Mouse (Mus musculus): ENCODE measurements at regions not wholly inside any gene's neighbourhood (a gene's known extent, or its start where the extent isn't known, plus 50 kb on each side); places are given as distances from the start of the nearest gene placed in this dataset.

DNA sequence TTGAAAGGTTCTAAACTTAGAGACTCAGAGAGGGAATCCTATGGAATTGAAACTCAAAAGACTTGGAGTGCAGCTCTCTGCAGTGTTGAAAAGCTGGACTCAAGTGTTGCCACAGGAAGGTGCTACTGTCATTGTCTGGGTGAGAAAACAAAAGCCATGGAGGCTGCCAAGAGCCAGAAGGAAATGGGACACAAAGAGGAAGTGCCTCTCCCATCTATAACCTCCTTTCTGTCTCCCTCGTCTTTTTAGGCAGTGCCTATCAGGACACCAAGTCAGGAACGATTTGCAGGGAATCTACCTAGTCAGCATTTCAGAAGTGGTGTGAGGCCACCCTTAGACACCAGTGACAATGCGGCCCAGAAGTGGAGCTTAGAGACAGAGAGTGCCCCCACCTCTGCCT is 138.5 kb upstream of the Slco3a1 start:
- no peak for DNase-seq (ENCODE audit: low spot score in 2 of 2)

DNA sequence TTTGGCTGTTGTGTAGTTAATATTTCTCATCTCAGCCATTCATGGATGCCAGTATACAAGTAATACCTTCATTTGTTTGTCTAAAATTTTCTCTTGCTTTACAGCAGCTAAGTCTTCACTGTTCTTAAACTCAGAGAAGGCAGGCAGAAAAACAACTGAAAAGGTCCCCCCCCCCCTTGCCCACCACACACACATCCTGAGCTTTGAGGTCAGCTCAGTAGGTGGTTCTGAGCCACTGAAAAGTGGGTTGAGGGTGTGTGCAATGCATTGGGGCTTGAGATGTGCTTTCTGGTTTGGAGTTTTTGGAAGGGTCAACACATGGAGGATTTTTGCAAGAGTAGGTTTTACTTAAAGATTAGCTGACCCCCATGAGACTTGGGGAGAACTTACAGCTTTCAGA is 136.1 kb upstream of the Slco3a1 start:
- DNase-seq (ENCODE audit: low spot score in 2 of 2): no peak

DNA sequence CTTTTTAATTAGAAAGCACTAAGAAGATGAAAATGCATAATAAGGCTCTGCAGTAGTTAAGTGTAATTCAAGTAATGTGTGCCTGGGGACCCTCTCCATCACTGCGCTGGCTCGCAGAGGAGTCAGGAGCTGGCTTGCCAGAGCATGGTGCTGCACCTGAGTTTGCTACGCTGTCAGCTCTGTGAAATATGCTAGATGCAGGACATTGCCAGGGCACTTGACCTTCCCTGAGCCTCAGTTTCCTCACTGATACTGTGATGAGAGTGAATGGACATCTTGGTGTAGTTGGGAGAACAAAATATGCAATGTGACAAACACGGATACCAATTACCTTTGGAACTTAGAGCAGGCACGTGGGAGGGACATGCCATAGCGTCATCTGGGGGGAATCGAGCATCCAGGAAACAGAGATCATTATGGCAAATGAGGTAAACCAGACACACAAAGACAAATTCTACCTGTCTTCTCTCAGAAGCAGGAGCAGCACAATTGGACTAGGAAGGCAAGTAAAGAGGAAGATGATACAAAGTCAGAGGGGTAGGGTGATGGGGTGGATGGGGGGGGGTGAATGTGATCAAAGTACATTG is 133.6 kb upstream of the Slco3a1 start:
- DNase-seq (ENCODE audit: low spot score in 2 of 2): no peak

DNA sequence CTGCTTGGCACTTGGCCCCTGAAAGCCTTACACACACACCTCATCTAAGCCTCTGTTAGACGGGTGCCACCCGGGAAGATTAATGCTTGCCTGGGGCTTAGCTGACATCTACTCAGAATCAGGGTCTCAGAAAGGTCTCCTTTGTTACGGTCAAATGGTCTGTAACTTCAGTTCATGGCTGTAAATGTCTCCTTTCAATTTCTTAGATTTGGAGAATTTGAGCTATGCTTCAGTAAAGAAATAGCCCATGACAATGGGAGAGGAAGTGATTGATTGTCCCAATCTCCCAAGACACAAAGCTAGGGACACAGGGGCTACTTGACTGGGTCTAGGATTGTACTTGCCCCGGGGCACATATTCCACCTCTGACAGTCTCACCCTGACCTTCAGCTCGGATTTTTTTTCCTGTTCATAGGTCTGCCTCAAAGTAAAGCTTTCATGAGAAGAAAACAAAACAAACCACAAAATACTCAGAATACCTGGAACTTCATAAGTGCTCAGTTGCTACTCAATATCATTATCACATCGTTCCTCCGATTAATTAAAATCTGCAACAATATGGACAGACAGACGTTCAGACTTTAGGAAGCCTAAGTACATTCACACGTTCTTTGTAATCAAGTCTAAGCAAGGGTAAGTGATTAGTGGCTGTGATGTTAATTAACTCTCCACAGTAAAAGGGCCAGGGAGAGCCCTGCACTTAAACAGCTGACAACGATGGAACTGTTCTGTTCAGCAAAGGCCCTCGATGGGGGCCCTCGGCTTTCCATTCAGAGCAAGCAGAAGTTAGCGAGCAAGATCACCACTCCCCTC is 132.9 kb upstream of the Slco3a1 start:
- no peak for DNase-seq (ENCODE audit: low spot score in 2 of 2)

DNA sequence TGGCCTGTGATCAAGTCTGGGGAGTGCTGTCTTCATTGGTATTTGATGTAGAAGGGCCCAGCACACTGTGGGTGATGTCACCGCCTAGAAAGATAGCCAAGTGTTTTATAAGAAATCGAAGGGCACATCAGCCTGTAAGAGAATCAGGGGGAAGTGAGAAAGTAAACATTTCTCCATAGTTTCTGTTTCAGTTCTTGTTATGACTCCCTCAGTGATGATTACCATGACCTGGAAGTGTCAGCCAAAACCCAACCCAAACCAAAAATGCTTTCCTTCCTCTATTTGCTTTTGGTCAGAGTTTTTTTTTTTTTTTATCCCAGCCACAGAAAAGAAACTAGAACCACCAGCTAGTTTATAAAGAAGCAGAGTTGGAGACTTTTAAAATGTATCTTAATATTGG is 129.4 kb upstream of the Slco3a1 start:
- DNase-seq (ENCODE audit: low spot score in 2 of 2): no peak

DNA sequence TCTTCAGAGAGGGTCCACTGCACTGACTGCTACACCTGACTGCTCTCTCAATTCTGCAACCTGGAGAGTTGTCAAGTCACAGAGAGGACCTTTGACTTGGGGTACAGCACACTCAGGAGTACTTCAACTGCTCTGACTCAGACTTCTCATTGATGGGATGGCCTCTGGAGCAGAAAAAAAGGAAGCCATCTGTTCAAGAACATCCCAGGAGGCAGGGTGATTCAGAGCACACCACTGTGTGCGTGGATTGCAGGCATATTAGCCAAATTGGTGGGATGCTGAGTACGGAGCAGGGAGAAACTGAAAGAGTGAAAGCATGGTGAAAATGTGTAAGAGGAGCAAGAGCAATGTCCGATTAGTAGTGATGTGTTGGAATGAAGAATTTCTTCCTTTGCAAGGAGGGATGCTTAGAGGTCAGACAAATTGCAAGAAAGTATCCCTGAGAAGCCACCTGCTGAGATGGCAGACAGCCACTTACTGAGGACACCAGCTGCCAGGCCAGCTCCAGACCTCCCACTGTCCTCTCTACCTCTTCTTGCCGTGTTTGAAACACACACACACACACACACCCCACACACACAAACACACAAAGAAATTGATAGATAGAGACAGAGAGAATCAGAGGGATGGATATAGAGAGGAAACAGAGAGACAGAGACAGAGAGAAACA is 119.2 kb upstream of the Slco3a1 start:
- no peak for DNase-seq (ENCODE audit: low spot score in 2 of 2)

DNA sequence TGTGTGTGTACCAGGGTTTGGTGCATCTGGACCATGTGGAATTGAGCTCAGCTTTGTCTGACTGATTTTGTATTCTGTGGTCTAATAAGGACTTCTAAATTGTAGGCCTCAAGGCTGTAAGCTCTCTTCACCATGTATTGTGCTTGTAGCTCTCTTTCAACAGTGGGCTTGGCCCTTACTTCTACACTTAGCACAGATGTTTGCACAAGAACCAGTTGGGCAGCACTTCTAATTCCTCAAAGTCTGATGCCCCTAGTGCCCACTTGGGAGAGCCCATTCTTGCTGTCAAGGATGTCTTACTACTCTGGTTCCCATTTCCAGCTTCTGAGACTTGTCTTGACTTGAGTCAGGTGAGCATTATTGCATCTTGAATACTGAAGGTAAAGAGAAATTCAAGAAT is 114.5 kb upstream of the Slco3a1 start:
- no peak for DNase-seq (ENCODE audit: low spot score in 2 of 2)

DNA sequence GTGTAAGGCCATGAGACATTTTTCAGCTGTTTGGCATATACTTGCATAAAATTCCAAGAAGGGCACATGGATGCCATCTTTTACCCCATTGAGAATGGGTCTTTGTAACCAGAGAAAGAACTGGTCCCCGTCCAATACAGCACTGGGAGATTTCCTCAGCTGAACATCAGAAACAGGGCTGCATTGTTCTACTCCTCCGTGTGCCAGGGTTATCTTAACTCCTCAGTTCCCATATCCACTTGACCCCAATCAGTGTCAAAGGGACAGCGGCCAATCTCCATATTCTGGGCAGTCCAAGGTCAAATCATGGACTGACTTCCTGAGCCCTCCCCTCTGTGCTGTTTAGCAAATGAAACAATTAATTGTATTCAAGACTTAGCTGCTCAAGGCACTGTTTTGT is 112.5 kb upstream of the Slco3a1 start:
- DNase-seq (ENCODE audit: low spot score in 2 of 2): no peak

DNA sequence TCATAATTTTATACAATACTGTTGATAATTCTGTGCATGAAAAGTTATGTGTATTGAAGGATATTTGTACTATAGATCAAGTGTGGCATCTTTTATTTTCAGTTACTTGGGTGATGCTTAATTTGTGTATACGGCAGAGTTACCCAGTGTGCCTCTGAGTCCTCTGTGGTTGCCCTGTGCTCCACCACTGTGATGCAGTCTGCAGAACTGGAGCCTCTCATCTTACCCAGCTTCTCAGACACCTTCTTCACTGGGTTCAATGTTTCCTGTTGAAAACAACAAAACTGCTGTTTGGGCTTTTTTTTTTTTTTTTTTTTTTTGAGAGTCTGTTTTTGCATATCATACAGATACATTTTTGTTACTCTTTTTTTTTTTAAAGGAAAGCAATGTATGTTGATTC is 109.2 kb upstream of the Slco3a1 start:
- no peak for DNase-seq (ENCODE audit: low spot score in 2 of 2)

DNA sequence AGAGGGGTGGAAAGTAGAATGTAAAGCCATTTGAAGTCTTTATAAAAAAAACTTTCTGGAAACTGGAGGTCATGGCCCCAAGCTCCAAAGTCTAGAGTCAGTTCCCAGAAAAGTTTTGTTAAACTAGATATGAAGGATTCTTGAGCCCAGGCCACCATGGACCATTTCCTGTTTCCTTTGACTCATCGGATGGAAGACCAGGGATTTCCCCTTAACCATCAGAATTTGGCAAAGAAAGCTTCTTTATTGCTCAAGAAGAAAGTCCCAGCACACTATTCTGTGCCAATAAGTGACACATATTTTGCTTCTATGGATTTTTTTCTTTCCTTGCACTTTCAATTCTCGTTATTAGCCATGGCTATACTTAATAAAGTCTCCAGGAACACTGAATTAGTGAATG is 92.7 kb upstream of the Slco3a1 start:
- DNase-seq (ENCODE audit: low spot score in 2 of 2): no peak

DNA sequence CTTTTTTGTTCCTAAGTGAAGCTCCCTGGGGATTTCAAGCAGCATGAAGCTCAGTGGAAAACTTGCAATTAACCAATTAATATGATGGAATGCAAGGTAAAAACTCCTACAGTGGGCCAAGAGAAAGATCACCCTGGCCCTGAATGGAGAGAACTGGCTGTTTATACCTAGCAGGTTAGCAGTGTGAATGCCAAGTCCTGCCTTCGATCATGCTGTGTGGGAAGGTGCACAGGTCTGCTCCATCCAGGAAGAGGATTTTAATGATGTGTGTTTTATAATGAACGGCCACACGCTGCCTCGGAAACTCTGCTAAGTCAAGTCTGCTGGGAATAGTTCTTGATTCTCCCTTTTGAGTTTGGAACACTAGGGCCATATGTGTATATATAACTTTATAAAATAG is 85.6 kb upstream of the Slco3a1 start:
- no peak for DNase-seq (ENCODE audit: low spot score in 2 of 2)

DNA sequence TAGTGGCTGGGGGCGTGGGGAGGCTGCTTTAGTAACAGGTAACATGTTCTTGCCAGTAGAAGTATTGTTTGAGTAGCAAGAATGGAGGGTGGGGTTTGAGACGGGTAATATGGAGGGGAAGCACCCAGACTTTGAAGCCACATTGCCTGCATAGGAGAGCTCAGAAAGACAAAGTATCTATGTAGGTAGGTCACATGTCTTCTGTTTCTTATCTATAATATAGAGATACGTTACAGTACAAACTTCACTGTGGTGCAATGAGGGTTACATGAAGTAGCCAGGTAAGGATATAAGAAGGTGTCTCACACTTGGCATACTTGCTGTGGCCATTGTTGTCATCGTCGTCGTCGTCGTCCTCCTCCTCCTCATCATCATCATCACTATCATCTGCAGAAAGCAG is 77.6 kb upstream of the Slco3a1 start:
- DNase-seq (ENCODE audit: low spot score in 2 of 2): no peak

DNA sequence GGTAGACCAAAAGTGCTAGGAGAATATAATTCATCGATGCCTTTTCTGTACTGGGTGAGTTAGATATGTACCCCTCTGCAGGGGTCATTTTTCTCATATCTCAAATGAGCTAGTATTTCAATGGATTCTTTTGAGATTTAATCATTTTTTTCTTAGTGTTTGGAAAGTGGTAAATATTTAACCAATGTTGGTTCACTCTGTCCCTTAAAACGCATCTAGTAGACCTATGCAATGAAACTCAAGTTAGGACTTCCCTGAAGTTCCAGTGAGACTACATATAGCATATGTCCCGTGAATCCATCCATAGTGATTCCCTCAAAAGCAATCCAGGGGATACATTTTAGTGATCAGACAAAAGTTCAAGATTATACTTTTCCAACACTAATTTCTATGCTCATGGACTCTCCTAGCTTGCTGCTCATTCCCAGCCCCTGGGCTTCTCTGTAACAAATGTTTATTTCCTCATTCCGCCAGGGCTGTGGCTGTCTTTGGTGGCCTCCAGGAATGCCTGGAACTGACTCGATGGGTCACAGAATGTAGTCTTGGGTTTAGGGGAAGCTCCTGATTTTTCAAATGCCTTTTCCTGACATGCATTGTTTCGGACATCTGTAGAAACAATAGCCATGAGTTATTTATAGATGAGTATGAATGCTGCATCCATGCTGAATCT is 74.4 kb upstream of the Slco3a1 start:
- DNase-seq (ENCODE audit: low spot score in 2 of 2): no peak

Measured in layer of hippocampus, postnatal 10 days (tissue).